Mouse (Mus musculus) erythroblast, embryonic 14.5 days (primary cell): ENCODE measurements around the gene Skida1.

ENCODE experiments used
- GATA1 ChIP-seq: IDR thresholded peaks from 2 replicates; pipeline ENCODE4 v1.6.1; 2012; ENCODE audit warnings: low read length, inconsistent platforms, mixed read lengths
- TAL1 ChIP-seq: IDR thresholded peaks from 3 replicates; pipeline ENCODE4 v1.6.1; 2012; ENCODE audit warnings: low read length, inconsistent platforms, mixed read lengths

DNA sequence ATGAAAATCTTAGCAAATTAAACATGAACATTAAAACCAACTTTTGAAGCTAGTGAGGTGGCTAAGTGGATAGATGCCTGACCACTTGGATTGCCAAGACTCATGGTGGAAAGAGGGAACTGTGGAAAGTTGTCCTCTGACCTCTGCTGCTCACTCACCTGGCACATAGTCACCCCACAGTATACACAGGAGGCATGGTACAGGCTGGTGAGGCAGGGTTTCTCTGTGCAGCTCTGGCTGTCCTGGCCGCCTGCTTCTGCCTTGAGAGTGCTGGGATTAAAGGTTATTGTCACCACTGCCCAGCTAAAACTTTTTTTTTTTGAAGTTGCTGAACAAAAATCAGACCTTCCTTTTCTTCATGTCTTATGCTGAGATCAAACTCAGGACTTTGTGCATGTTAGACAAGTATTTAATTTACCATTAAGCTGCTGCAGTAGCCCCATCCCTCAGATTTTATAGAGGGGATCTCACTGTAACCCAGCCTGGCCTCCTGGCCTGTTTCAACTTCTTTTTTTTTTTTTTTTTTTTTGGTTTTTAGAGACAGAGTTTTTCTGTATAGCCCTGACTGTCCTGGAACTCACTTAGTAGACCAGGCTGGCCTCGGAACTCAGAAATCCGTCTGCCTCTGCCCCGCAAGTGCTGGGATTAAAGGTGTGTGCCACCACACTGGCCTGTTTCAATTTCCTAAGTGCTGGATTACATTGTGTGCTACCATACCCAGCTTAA, 19.4 kb upstream of the Skida1 start:
- TF ChIP-seq GATA1 (no peak), TAL1 (no peak)
